Mouse (Mus musculus) liver, adult 2 months (tissue): ENCODE measurements around the gene Det1. TPM values are rescaled to one million over a fixed set of nuclear protein-coding genes. Genes with fewer than 3 reads are reported as not detected.

ENCODE experiments used
- DNase-seq: peaks from one replicate; pipeline ENCODE4 v3.0.0-alpha.2; 2011; ENCODE audit warnings: low read depth, low spot score; ENCODE audit errors: extremely low read depth
- H3K27ac ChIP-seq: fragments of 200-500 bp; replicated peaks from 2 replicates; pipeline ENCODE4 v1.5.1; 2012; ENCODE audit warnings: low read depth, mild to moderate bottlenecking, control low read depth, inconsistent platforms, low read length; ENCODE audit not compliant: insufficient read depth
- H3K27me3 ChIP-seq: fragments of 200-500 bp; 2 replicates; pipeline ENCODE4 v1.6.1; 2012; ENCODE audit warnings: mild to moderate bottlenecking, moderate library complexity, low read length, inconsistent platforms; ENCODE audit not compliant: control insufficient read depth, insufficient read depth
- H3K36me3 ChIP-seq: fragments of 200-500 bp; 2 replicates; pipeline ENCODE4 v1.6.1; 2012; ENCODE audit warnings: low read length, inconsistent platforms; ENCODE audit not compliant: control insufficient read depth, insufficient read depth
- H3K4me1 ChIP-seq: fragments of 200-500 bp; 2 replicates; pipeline ENCODE4 v1.6.1; 2011; ENCODE audit warnings: low read length; ENCODE audit not compliant: control insufficient read depth, insufficient read depth
- H3K4me3 ChIP-seq: fragments of 200-500 bp; 2 replicates; pipeline ENCODE4 v1.5.1; 2011; ENCODE audit warnings: low read depth, mild to moderate bottlenecking, control low read depth, low read length, moderate library complexity; ENCODE audit not compliant: insufficient read depth
- H3K79me2 ChIP-seq: fragments of 200-500 bp; 2 replicates; pipeline ENCODE4 v1.6.1; 2012; ENCODE audit warnings: inconsistent platforms, mild to moderate bottlenecking, low read length, moderate library complexity; ENCODE audit not compliant: control insufficient read depth, insufficient read depth
- H3K9ac ChIP-seq: fragments of 200-500 bp; 2 replicates; pipeline ENCODE4 v1.6.1; 2012; ENCODE audit warnings: low read depth, mild to moderate bottlenecking, control low read depth, inconsistent platforms, low read length
- CTCF ChIP-seq: fragments of 200-500 bp; IDR thresholded peaks from 2 replicates; pipeline ENCODE4 v1.5.1; 2011; ENCODE audit warnings: low read depth, low read length, control low read depth
- POLR2A ChIP-seq: fragments of 200-500 bp; IDR thresholded peaks from 2 replicates; pipeline ENCODE4 v1.6.1; 2011; ENCODE audit warnings: low read length, control low read depth; ENCODE audit not compliant: insufficient read depth; ENCODE audit errors: extremely low read depth
- WGBS: fragments of 180-500 bp; shearing (Covaris S2); methylation state at CpG from one replicate; pipeline ENCODE4 v1.1.7; 2018; 5-methylcytosine and 5-hydroxymethylcytosine counted together
- polyA plus RNA-seq: library from polyadenylated mRNA; depleted of rRNA; stranded (reverse); fragments of >200 nt; gene quantifications from 2 replicates; pipeline ENCODE4 v1.2.3, GENCODE M21; 2012
- total RNA-seq: library from RNA; depleted of rRNA; stranded (reverse); fragments of >200 nt; gene quantifications from 2 replicates; pipeline ENCODE4 v1.2.3, GENCODE M21; 2014

Gene Det1
- total and polyA plus RNA-seq, 2 experiments, result 5.3 to 7.9 TPM

GRCm38 (mm10) chr7:78887431-78887842, 40.4 kb upstream of the Det1 start:
- Histone ChIP-seq H3K27me3 (peaks cover 9% of the 10 kb centered on the region; the same call in 1 of the 2 replicates), H3K4me3 (no peak overlapping the region), H3K27ac (no peak overlapping the region), H3K36me3 (no peaks in the 10 kb centered on the region), H3K79me2 (no peaks in the 10 kb centered on the region), H3K9ac (no peak overlapping the region), H3K4me1 (no peaks in the 10 kb centered on the region)
- no peak for DNase-seq
- 66% methylated on average over 9 of the region's 9 CpGs for WGBS
- TF ChIP-seq CTCF, result no peak
- no peak for TF ChIP-seq POLR2A

- H3K27me3 ChIP-seq, result peaks cover 10% of the 10 kb centered on the region; the same call in 1 of the 2 replicates
- H3K9ac ChIP-seq, result no peak overlapping the region
- H3K36me3 ChIP-seq, result no peaks in the 10 kb centered on the region
- DNase-seq, result no peak
- WGBS, result 77% methylated on average over 4 of the region's 4 CpGs
- no peaks in the 10 kb centered on the region for H3K79me2 ChIP-seq
- no peak overlapping the region for H3K27ac ChIP-seq
- no peaks in the 10 kb centered on the region for H3K4me1 ChIP-seq
- no peak for TF ChIP-seq POLR2A
- no peak for TF ChIP-seq CTCF
- no peak overlapping the region for H3K4me3 ChIP-seq
These were observed 39.4 kb upstream of the Det1 start for GRCm38 (mm10) chr7:78886496-78886895.

GRCm38 (mm10) chr7:78885404-78885803, 38.3 kb upstream of the Det1 start:
- Histone ChIP-seq H3K27ac (no peak overlapping the region), H3K9ac (no peak overlapping the region), H3K79me2 (no peaks in the 10 kb centered on the region), H3K4me3 (no peak overlapping the region), H3K4me1 (no peaks in the 10 kb centered on the region), H3K36me3 (no peaks in the 10 kb centered on the region), H3K27me3 (peaks cover 10% of the 10 kb centered on the region; the same call in 1 of the 2 replicates)
- no peak for TF ChIP-seq POLR2A
- no peak for TF ChIP-seq CTCF
- no peak for DNase-seq
- WGBS, result 79% methylated on average over 5 of the region's 5 CpGs

- Histone ChIP-seq H3K27ac (no peak overlapping the region), H3K4me1 (no peaks in the 10 kb centered on the region), H3K36me3 (no peaks in the 10 kb centered on the region), H3K9ac (no peak overlapping the region), H3K79me2 (no peaks in the 10 kb centered on the region), H3K4me3 (no peak overlapping the region), H3K27me3 (peaks cover 10% of the 10 kb centered on the region; the same call in 1 of the 2 replicates)
- no peak for TF ChIP-seq CTCF
- no peak for TF ChIP-seq POLR2A
- DNase-seq, result no peak
- WGBS, result 22% methylated on average over 6 of the region's 6 CpGs
These were observed 37.1 kb upstream of the Det1 start for GRCm38 (mm10) chr7:78884139-78884538.

GRCm38 (mm10) chr7:78883726-78884060, 36.6 kb upstream of the Det1 start:
- 21% methylated on average over 8 of the region's 8 CpGs for WGBS
- no peak for DNase-seq
- no peak overlapping the region for H3K27ac ChIP-seq
- no peak overlapping the region for H3K9ac ChIP-seq
- H3K36me3 ChIP-seq, result no peaks in the 10 kb centered on the region
- no peaks in the 10 kb centered on the region for H3K79me2 ChIP-seq
- H3K27me3 ChIP-seq, result peaks cover 10% of the 10 kb centered on the region; the same call in 1 of the 2 replicates
- H3K4me1 ChIP-seq, result no peaks in the 10 kb centered on the region
- no peak overlapping the region for H3K4me3 ChIP-seq
- TF ChIP-seq CTCF (no peak), POLR2A (no peak)

GRCm38 (mm10) chr7:78883016-78883725, 36.1 kb upstream of the Det1 start:
- H3K27me3 ChIP-seq, result peaks cover 10% of the 10 kb centered on the region; the same call in 1 of the 2 replicates
- TF ChIP-seq CTCF (no peak), POLR2A (no peak)
- 5% methylated on average over 34 of the region's 34 CpGs for WGBS

More at GRCm38 (mm10) chr7:78883016-78883725, 36.1 kb upstream of the Det1 start:
- H3K36me3 ChIP-seq, result no peaks in the 10 kb centered on the region
- no peak overlapping the region for H3K4me3 ChIP-seq
- no peak overlapping the region for H3K9ac ChIP-seq
- no peaks in the 10 kb centered on the region for H3K4me1 ChIP-seq
- H3K79me2 ChIP-seq, result no peaks in the 10 kb centered on the region
- H3K27ac ChIP-seq, result no peak overlapping the region
- no peak for DNase-seq
